Mouse (Mus musculus): Measurements from ENCODE around the gene Vps29.
A peak's percentile ranks its signal among the peaks of the same experiment; 100 is the strongest.
"Not testable (repeated sequence)": the region's sequence is repeated elsewhere in the genome, so short reads cannot be mapped to it uniquely, and the experiment has no call there.

Vps29 gene

DNA sequence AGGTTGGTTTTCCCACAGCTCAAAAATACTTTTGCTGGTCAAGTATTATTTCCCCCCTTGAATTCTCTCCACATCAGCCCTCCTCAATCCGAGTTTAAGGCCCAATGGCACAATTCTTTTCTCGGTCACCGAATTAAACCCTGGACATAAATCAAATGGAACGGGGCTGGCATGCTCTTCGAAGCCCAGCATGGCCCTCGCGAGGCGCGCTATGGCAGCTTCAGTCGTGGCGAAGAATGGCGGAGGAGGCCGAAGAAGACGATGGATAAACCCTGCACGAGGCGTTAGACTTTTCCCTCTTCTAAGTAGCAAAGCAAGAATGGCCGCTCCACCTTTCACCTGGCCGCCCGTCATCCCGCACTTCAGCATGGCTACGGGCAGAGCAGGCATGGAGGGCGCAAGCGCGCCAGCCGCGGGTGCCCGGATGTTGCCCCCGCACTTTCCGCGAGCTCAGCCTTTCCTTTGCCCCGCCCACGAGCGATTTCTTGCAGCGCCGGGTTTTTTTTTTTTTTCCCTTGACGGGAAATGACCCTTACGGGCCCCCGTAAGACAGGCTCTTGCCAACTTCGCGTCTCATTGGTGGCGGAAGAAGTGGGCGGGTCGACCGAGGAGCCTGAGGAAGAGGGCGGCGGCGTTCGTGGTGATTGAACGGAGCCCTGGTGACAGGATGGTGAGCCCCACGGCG, at the start of gene Vps29, which contains the start of gene Rad9b:
Gene Vps29, plus strand, starts transcription at position 563 of the 685 bp plus-strand sequence.
Gene Rad9b, minus strand, starts transcription at position 427 of the 685 bp plus-strand sequence.
- DNase-seq (ENCODE audit: low spot score in 2 of 2), result peak; percentile 97 to 98

DNA sequence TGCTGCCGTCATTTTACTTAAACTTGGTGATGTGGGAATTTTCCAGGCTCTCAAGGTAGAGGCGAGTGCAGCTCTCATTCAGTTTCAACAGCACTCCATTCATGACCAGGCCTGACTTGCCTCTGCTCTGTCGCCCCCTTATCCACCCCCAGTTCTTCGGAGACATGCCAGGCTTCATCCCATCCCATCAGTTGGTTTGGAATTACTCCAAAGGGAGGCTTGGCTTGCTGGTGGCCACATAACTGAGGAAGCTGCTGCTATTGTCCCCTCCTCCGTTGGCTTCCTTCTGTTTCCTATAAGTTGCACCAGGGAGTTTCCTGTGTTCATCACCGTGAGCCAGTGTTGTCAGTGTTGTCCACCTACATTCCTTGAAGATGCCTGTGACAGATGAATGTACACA, 49.6 kb upstream of the Vps29 start:
- DNase-seq (ENCODE audit: low spot score in 2 of 2), result no peak

DNA sequence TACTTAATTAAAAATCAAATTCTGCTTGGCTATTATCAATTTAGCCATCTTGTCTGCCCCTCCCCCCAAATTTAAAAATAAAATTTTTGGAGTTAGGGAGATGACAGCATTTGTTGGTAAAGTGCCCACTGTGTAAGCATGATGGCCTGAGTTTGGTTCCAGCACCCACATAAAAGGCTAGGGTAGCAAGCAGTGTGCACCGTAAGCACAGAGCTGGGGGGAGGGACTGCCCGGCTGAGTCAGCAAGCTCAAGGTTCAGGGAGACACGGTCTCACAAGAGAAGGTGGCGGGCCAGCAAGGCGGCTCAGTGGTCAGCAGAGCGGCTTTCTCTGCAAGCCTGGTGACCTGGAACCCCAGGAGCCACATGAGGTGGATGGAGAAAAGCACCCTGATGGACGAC, 48.7 kb upstream of the Vps29 start:
- DNase-seq (ENCODE audit: low spot score in 2 of 2), result no peak

DNA sequence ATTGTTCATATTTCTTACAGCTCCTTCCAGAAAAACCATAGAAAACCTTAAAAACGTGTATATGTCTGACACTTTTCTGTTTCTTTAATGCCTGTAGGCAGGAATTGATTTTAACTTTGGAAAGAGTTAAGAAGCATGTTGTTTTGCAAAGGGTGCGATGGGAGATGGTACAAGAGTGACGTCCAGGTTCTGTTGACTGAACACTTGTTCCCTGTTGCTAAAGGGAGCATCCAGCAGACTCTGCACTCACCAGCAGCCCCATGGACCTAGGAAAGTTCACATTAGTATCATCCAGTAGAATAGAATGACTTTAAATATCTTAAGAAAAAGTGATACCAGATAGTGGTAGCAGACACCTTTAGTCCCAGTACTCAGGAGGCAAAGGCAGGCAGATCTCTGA, 47.6 kb upstream of the Vps29 start:
- no peak for DNase-seq (ENCODE audit: low spot score in 2 of 2)

DNA sequence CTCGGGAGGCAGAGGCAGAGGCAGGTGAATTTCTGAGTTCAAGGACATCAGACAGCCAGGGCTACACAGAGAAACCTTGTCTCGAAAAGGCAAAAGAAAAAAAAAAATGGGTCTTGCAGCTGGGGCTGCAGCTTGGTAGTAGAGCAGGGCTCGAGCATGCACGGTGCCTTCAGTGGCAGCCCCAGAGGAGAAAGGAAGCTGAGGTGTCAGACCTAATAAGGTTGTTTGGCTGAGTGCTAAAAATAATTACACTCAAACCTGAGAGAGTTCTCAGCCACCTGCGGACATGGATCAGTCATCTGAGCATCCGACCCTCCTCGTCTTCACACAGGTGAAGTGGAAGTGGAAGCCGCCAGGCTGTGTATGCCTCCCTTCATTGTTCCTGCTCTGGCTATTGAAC, 43.5 kb upstream of the Vps29 start:
- no peak for DNase-seq (ENCODE audit: low spot score in 2 of 2)

DNA sequence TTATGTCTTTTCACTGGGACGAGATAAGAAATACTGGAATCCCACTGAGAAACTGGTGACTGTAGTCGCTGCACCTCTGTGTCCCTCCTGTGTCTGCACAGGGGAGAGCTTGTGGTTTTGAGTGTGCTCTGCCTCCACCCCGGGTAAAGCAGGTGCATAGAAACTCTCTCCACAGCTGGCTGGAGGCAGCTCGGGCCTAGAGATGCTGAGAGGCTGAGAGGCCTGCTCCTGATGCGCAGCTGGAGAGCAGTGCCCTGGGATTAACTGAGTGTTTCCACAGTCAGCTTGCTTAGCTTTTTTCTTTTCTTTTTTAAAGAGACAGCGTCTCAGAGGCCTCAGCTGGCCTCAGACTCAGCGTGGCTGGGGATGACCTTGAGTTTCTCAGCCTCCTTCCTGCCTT, 42.5 kb upstream of the Vps29 start:
- DNase-seq (ENCODE audit: low spot score in 2 of 2), result no peak

DNA sequence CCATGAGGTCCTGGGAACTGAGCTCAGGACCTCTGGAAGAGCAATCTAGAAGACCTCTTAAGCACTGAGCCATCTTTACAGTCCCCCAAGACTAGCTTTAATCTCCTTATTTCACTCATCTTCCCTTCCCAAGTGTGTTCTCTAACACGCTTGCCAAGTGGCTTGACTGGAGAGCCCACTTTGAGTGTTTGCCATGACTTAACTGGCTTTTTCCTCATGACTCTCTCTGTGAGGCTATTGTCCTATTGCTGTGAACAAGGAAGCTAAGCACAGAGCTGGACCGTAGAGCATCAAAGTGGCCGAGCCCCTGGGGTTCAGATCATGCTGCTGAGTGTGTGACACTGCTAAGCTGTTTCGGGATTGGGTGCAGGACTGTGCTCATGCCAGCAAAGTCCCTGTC, 41.8 kb upstream of the Vps29 start:
- no peak for DNase-seq (ENCODE audit: low spot score in 2 of 2)

DNA sequence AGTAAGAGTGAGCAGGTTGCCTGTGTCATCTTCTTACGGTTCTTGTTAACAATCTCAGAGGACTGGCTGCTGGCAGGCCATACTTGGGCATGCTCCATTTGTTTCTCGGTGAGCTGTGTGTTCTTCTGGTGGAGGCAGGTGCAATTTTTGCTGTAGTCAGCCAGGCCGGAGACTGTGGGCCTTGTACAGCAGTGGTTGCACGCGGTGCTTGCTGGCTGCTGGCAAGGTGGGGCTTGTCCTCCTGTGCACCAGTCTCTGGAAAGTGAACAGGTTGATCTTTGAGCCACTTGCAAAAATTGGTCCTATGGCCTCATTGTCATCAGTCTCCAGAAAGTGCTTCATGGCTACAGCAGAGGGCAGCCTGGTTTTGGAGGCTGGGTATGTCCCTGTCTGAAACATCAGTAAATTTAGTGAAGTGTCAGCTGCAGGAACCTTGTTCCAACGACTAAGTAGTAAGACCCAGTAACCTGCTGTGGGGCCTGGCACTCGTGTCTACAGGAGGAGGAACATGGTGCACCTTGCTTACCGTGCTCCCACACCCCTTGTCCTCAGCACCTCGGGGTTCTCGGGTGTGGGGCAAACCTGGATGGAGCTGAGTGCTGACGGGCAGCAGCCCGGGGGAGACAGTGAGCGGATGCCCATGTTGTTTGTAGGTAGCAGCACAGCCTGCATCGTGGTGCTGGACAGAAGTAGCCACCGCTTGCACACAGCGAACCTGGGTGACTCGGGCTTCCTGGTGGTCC, 41.1 kb upstream of the Vps29 start:
- no peak for DNase-seq (ENCODE audit: low spot score in 2 of 2)

DNA sequence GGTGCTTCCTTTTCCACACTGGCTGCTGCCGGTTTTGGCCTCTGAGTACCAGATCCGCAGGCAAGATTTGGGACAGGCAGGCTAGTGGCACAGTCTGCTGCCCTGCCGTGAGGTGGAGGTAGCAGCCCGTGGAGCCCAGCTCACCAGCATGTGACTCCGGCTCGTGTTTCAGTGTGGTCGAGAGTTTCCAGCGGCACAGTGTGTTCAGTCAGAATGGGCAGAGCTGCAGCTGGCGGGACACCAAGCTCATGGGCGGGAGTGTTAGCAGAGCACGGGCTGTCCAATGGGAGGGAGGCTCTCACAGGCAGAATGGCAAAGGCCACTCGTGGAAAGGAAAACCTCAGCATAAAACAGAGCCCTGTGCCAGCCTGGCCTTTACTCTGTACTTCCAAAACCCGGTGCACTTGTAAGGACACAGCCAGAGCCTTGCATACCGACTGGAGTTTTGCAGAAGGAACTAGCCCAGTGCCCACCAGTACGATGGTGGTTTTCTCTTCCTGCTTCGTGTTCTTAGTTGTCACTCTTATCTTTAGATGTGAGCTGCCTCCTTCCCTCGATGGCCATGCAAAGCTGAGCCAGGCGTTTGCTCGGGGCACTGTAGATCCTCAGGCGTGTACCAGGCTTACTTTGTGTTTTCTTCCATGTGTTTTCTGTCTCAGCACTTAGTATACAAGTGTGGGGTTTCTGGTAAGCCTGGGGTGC, 39.1 kb upstream of the Vps29 start:
- DNase-seq (ENCODE audit: low spot score in 2 of 2), result peak; percentile 27 to 52

DNA sequence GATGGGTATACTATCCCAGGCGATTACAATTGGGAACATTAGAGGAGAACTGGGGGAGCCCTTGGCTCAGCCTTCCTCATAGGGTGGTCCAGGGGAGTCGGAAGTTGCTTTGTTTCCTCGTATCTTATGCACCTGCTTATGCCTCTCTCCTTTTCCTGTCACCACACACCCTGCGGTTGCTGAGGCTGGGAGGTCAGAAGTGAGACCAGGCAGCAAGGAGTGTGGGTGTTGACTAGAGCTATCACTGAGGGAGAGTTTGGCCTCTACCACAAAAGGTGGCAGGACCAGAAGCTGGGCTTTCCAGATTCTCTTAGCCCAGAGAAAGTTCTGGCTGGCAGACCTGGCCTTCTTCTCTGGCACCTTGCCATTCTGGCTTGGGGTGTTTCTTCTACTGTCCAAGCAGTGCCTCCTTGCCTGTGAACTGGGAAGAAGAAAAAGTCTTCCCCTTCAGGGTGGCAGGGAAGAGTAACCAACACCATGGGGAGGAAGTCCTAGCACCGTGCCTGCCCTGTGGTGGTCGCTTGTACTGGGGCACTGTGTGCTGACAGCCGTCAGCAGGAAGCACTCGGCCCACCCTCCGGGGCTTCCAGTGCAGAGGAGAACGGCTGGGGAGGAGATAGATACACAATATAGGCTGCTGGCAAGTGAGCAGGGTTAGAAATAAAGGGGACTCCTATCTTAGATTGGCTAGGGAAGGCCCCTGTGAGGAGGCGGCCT, 36.7 kb upstream of the Vps29 start:
- no peak for DNase-seq (ENCODE audit: low spot score in 2 of 2)

DNA sequence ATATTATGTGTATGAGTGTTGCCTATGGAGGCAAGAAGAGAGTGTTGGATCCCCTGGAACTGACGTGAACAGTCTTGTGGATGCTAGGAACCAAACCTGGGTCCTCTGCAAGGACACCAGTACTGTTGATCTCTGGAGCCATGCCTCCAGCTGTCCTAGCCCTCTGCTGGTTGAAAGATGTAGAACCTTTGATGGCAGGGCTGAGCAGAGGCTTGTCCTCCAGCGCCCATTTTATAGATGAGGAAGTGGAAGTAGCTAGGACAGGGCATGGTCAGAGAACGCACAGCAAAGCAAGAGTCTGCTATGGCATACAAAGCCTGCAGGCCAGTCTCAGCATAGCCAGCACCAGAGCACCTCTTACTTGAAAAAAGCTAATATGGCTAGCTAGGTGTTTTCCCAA, 36.1 kb upstream of the Vps29 start:
- peak in 1 of 2 experiments; percentile 57 for DNase-seq (ENCODE audit: low spot score in 2 of 2)

DNA sequence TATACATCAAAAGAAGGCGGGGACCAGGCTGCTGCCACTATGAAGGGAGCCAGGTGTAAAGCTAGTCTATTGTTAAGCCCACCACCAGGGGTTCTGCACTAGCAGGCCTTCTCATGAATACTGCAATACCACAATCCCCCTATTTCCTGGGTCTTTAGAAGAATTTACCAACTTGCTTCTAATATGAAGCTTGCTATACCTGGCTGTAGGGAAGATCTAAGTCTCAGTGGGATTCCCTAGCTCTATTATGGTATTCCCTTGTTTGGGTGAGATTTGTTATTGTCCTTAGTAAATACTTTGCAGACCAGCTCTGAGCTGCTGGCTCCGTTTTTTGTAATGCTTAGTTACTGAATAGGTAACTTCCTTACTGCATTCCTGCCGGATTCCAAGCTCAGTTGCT, 35.2 kb upstream of the Vps29 start:
- not testable (repeated sequence) for DNase-seq (ENCODE audit: low spot score in 2 of 2)

DNA sequence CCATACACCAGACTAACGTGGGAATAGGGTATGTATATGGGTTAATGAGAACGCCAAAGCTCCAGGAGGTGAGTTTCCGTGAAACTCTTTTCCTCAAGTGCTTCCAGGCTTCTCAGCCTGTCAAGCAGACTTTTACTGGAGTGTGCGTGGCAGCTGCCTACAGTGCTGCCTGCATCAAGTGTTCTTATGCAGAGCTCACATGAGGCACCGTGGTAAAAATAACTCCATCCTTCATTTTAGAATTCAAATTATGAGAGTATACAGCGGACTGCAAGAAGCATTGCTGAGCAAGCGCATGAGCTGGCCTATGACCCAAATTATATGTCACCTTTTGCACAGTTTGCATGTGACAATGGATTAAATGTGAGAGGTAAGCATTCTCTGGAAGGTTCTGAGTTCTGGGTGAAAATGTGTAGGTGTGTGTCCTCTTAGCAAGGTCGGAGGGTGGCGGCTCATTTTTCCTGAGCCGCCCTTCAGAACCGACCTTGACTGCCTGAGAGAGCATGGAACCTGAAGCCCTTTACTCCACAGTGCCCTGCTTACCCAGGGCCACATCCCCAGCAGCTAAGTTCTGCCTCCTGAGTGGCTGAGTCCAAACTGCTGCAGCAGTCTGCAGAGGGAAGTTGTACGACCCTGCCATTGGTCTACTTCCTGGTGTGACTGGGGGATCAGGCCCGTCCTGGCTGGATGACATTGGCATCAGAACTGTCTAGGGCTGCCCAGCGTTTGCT, 34.5 kb upstream of the Vps29 start:
- no peak for DNase-seq (ENCODE audit: low spot score in 2 of 2)

DNA sequence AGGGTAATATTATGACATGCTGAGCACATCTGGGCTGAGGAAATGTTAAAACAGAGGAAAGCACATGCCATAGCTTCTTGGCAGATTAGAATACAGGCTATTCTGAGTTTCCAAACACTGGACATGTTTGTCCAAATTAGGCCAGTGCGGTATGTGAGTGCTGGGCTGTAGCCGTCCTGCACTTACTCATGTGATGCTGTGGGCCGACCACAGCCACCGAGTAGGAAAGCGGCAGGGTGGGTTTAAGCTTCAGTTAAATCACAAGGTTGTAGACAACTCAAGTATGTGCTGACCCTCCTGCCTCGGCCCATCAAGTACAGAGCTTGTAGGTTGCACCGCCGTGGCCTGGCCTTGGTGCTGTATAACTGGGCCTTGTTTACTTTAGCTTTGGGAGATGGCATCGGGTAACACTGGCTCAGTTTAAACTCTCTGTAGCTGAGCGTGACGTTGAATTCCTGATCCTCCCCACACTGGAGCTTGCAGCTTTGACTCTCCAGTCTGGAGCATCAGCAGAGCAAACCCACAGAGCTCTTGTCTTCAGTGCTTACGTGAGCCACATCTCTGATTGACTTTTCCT, 33.9 kb upstream of the Vps29 start:
- no peak for DNase-seq (ENCODE audit: low spot score in 2 of 2)

DNA sequence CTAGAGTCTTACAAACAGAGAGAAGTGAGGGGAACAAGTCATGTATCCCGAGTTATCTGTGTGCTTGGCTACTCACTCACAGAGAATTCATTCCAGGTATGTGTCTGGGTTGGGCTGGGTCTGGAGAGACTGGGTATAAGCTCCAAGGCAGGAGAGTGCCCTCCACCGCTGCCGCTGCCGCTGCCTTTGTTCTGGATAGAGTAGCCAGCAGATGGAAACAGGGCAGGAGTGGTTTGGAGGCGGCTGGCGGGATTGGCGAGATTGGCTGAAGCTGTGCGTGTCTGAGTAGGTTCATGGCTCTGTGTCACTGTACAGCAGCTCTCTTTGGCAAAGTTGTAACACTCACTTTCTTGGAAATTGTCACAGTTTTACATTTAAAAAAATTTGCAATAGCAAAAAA, 30.6 kb upstream of the Vps29 start:
- no peak for DNase-seq (ENCODE audit: low spot score in 2 of 2)

DNA sequence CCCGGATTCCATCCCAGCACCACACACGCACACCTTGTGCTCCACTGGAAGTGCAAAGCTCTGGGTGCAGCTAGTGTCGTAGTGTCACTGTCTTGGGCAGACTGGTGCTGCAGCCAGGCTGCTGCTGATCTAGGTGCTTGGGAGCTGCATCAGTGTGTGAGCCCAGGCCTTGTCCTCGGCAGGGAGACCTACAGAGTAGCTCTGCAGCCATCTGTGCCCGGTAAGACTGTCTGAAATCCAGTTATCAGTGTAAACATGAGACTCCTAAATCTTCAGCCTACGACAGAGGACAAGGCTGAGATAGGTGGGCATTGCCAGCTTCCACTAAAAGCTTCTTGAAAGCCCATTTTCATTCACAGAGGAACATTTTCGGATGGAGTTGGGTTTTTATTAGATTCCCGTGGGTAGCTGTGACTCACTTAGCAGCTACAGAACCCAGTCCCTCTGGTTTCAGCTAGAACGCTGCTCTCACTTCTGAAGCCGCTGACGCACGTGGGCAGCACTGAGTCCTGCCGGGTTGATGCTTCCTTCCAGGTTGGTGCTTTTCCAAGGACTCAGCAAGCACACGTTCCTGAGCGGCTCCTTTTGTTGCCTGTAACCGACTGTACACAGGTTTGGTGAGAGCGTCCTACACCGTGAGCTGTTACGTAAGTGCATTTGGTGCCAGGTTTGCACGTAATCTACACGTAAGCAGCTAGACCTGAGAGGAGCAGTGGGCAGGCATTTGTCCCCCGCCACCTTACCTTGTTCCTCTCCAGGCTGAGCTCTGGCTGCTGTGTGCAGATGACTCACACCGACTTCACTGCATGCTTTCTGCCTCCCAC, 29.3 kb upstream of the Vps29 start:
- DNase-seq (ENCODE audit: low spot score in 2 of 2), result no peak

DNA sequence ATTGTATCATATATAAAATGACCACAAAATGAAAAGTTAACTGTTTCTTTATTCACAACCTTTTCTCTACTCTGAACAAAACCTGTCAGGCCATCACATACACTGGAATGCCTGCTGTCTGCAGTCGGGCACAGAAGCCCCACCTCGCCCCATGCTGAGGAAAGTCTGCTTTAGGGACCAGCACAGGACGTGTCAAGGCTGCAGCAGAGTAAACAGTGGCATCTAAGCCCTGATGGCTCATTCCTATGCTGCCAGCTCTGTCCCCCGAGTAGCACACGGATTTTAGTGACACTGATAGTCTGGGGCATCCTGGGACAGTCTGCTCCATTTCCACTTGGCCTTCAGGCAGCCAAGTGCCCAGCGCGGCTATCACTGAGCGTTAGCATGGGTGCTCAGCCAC, 28.7 kb upstream of the Vps29 start:
- DNase-seq (ENCODE audit: low spot score in 2 of 2), result no peak

DNA sequence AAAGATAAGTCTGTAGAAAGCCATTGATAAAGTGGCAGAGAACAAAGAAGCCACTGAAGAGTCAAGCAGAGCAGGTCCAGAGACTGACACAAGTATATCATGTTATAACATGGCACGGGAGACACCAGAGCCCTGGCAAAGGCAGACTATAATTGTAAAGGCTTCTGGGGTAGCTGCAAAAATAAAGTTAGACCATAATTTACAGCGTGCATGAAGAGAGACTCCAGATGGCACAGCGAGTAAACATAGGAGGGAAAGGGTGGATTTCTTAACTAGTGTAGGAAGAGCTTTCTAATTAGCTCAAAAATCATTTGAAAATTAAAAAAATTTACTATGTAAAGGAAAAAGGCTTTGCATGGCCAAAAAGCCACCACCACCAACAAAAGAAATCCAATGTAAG, 26.9 kb upstream of the Vps29 start:
- no peak for DNase-seq (ENCODE audit: low spot score in 2 of 2)

DNA sequence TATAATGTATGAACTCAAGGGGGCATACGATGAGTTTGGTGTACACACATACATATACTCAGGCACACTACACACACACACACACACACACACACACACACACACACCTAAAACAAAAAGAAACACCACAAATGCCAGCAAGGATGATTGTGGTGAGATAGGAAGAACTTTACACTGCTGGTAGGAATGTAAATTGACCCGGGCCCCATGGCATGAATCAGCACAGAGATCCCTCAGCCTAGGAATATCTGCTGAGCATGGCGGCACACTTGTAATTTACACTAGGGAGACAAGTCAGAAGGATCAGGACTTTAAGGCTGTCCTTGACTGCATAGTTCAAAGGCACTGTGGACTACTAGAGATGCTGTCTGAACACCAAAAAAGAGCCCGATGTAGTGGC, 23.9 kb upstream of the Vps29 start:
- no peak for DNase-seq (ENCODE audit: low spot score in 2 of 2)

DNA sequence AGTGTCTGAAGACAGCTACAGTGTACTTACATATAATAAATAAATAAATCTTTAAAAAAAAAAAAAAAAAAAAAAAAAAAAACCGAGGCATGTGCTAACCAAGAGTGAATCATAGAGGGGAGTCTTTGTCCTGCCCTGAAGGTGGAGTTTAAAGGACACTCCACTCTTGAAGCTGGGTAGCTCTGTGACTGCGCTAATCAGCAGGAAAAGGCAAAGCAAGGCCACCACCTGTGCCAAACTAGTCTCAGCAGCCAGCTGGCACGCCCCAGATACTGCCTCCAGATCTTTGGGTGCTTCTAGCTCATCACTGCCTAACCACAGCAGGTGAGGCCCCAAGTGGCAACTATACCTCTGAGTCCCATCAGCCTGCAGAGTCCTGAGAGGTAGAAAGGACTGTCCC, 19.5 kb upstream of the Vps29 start:
- no peak for DNase-seq (ENCODE audit: low spot score in 2 of 2)
